Mouse (Mus musculus) limb, embryonic 14.5 days (tissue): Measurements from ENCODE around the gene Dcaf17. TPM values are rescaled to one million over a fixed set of nuclear protein-coding genes. Genes with fewer than 3 reads are reported as not detected.

Source experiments
- ATAC-seq: fragments of 200-750 bp; cut with Nextera tagmentation; 2 replicates; pipeline ENCODE4 v1.8.0; 2017; ENCODE audit warnings: low read depth, moderate number of reproducible peaks, moderate TSS enrichment; ENCODE audit not compliant: low FRiP score
- DNase-seq: peaks from one replicate; pipeline ENCODE4 v3.0.0-alpha.2; 2015; ENCODE audit warnings: low spot score
- H3K27ac ChIP-seq: fragments of 300-500 bp; sonication (generic); replicated peaks from 2 replicates; pipeline ENCODE4 v1.5.1; 2014; ENCODE audit warnings: low read depth, mild to moderate bottlenecking, low read length, moderate library complexity, mixed read lengths
- H3K27me3 ChIP-seq: fragments of 300-500 bp; sonication (generic); 2 replicates; pipeline ENCODE4 v1.6.1; 2014; ENCODE audit warnings: low read length, mixed read lengths; ENCODE audit not compliant: control insufficient read depth, insufficient read depth
- H3K36me3 ChIP-seq: fragments of 300-500 bp; sonication (generic); 2 replicates; pipeline ENCODE4 v1.6.1; 2014; ENCODE audit warnings: mild to moderate bottlenecking, low read length, moderate library complexity, mixed read lengths; ENCODE audit not compliant: control insufficient read depth, insufficient read depth
- H3K4me1 ChIP-seq: fragments of 300-500 bp; sonication (generic); 2 replicates; pipeline ENCODE4 v1.6.1; 2014; ENCODE audit warnings: antibody characterized with exemption, low read length, mixed read lengths; ENCODE audit not compliant: control insufficient read depth, insufficient read depth
- H3K4me2 ChIP-seq: fragments of 300-500 bp; sonication (generic); replicated peaks from 2 replicates; pipeline ENCODE4 v1.6.1; 2014; ENCODE audit warnings: low read depth, mild to moderate bottlenecking, low read length, moderate library complexity; ENCODE audit not compliant: severe bottlenecking
- H3K4me3 ChIP-seq: fragments of 300-500 bp; sonication (generic); replicated peaks from 2 replicates; pipeline ENCODE4 v1.5.1; 2014; ENCODE audit warnings: low read length
- H3K9ac ChIP-seq: fragments of 300-500 bp; sonication (generic); 2 replicates; pipeline ENCODE4 v1.6.1; 2014; ENCODE audit warnings: mild to moderate bottlenecking, low read depth, low read length, moderate library complexity; ENCODE audit not compliant: severe bottlenecking
- H3K9me3 ChIP-seq: fragments of 300-500 bp; sonication (generic); 2 replicates; pipeline ENCODE4 v1.6.1; 2016; ENCODE audit warnings: low read length; ENCODE audit not compliant: control insufficient read depth
- POLR2A ChIP-seq: fragments of 200-500 bp; IDR thresholded peaks from 2 replicates; pipeline ENCODE4 v1.8.0; 2012; ENCODE audit warnings: inconsistent platforms, mild to moderate bottlenecking, moderate library complexity, borderline replicate concordance; ENCODE audit not compliant: insufficient read depth, insufficient read length; ENCODE audit errors: extremely low read depth
- WGBS: fragments of 180-500 bp; shearing (Covaris S2); extraction: QIAGEN DNeasy Blood & Tissue Kit; methylation state at CpG from one replicate; pipeline ENCODE4 v1.1.7; 2014; 5-methylcytosine and 5-hydroxymethylcytosine counted together
- polyA plus RNA-seq, 2 experiments: library from polyadenylated mRNA; depleted of rRNA in 1 of 2; stranded (reverse) in 1 of 2; unstranded in 1 of 2; fragments of >200 nt; fragmentation: Nextera tagmentation in 1 of 2; extraction: Ambion mirVana in 1 of 2; gene quantifications; 2 replicates each; pipeline versions ENCODE4 v1.2.1 to v1.2.3; 2012 to 2014

Gene Dcaf17
- polyA plus RNA-seq, 2 experiments, result 7.2 to 26.0 TPM

DNA sequence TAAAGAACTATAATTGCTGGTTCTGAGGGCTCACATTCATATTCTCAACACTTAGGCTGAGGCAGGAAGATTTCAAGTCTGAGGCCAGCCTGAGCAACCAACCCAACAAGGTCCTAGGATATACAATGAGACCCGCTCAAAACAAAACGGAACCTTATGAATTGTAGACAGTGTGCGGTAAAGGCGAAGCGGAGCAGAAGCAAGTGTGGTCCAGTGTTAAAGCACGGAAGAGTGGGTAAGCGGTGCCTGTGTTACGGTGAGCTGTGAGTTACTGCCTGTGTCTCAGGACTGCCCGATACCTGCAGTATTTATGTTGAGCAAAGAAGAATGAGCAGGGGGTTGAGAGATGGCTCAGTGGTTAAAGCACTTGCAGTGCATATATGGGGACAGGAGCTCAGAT is 27.5 kb upstream of the Dcaf17 start:
- Histone ChIP-seq H3K36me3 (no peaks in the 10 kb centered on the region), H3K4me3 (no peak overlapping the region), H3K9ac (no peak overlapping the region), H3K4me2 (no peak overlapping the region), H3K27me3 (no peaks in the 10 kb centered on the region), H3K9me3 (no peaks in the 10 kb centered on the region), H3K27ac (no peak overlapping the region), H3K4me1 (peaks cover 16% of the 10 kb centered on the region)
- WGBS, result 98% methylated on average over 9 of the region's 9 CpGs
- TF ChIP-seq POLR2A, result no peak
- ATAC-seq (no peak), DNase-seq (no peak)

DNA sequence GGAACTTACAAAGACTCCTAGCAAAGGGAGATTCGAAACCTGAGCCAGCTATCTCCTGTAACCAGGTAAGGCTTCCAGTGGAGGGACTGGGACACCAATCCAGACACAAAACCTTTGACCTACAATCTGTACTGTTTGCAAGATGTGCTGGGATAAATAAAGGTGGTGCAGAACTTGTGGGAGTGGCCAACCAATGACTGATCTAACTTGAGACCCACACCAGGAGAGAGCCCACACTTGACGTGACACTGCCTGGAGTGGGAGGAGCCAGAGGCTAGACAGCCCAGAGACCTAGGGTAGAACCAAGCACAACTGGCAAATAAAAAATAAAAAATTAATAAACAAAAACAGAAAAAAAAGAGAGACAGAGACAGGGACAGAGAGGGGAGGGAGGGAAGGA is 24.5 kb upstream of the Dcaf17 start:
- DNase-seq, result no peak
- no peaks in the 10 kb centered on the region for H3K9me3 ChIP-seq
- H3K27ac ChIP-seq, result no peak overlapping the region
- no peaks in the 10 kb centered on the region for H3K36me3 ChIP-seq
- peaks cover 11% of the 10 kb centered on the region for H3K4me1 ChIP-seq
- no peak for ATAC-seq
- no peak overlapping the region for H3K4me3 ChIP-seq
- H3K4me2 ChIP-seq, result no peak overlapping the region
- WGBS, result 80% methylated on average over 2 of the region's 2 CpGs
- no peak for TF ChIP-seq POLR2A
- H3K27me3 ChIP-seq, result no peaks in the 10 kb centered on the region
- H3K9ac ChIP-seq, result no peak overlapping the region

DNA sequence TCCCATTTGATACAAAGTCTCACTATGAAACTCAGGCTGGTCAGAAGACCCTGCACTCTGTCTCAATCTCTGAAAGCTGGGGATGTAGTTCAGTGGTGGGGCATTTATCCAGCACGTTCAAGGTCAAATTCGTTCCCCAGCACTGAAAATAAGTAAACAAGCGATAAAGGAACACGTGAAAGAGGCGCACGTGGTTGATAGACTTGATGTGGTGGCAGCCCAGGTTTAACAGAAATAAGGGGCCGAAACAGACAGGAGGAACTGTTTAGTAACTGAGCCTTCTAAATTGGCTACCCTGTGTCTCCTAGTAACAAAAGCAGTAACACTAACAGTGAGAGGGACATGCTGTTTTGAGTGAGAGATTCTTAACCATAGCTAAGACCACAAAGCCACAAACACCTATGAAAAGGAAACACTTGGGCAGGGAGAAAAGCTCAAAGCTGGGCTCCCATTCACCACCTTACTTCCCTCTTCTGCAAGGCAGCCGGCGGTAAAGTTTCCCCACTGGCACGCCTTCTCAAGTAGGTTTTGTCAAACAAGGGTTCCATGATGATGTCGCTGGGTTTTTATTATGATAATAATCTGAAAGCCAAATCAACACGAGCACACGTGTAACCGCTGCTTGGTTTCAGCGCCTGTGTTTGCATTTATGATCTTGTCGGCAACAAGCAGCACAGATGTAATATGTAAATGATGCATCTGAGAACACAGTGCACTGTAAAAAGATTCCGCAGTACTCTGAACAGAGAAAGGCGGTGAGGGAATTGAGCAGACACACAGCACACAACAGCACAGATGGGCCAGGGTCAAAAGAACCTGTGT is 22.9 kb upstream of the Dcaf17 start:
- Histone ChIP-seq H3K4me1 (peaks cover 5% of the 10 kb centered on the region; the same call in 1 of the 2 replicates), H3K36me3 (no peaks in the 10 kb centered on the region), H3K9ac (no peak overlapping the region), H3K27me3 (no peaks in the 10 kb centered on the region), H3K27ac (no peak overlapping the region), H3K9me3 (no peaks in the 10 kb centered on the region), H3K4me3 (no peak overlapping the region), H3K4me2 (no peak overlapping the region; the same call in 1 of the 2 replicates)
- DNase-seq, result no peak
- TF ChIP-seq POLR2A, result no peak
- WGBS, result 62% methylated on average over 18 of the region's 18 CpGs
- no peak for ATAC-seq

DNA sequence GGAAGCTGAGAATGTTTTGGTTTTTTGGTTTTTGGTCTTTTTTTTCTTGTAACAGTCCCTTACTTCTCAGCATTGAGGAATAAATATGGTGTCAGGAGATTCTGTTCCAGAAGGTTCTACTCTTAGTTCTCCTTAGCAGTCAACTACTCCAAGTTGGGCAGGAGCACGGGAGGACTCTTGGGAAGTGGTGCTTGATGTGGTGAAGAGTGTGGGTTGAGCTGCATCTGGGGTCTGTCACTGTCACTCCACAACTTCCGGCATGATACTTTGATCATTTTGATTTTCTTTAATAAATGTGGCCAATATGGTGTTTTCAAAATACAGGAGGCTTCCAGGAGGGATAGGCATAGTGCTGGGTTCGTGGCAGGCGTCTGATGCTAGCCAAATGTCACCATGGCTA is 22.1 kb upstream of the Dcaf17 start:
- Histone ChIP-seq H3K27ac (no peak overlapping the region), H3K4me2 (no peak overlapping the region), H3K9ac (no peak overlapping the region), H3K27me3 (no peaks in the 10 kb centered on the region), H3K9me3 (no peaks in the 10 kb centered on the region), H3K4me1 (peaks cover 5% of the 10 kb centered on the region; the same call in 1 of the 2 replicates), H3K36me3 (no peaks in the 10 kb centered on the region), H3K4me3 (no peak overlapping the region)
- no peak for ATAC-seq
- DNase-seq, result no peak
- no peak for TF ChIP-seq POLR2A
- 69% methylated on average over 4 of the region's 4 CpGs for WGBS

DNA sequence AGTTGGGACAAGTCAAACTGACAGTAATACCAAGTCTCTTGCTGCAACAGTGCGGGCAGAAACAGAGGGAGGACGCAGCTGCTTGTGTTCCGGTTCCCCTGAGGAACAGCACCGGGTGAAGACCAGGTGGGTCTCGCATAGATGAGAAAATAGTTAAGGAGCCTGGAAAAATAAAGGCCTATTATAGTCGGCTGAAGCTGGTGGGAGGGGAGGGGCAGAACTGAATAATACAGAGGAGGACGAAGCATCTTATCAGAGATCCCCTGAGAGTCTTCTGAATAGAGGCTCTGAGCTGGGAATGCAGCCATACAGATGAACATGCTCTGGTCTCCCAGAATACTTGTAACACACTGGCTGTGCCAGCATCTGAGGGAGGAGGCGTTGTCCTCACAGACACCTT is 21.1 kb upstream of the Dcaf17 start:
- DNase-seq (no peak), ATAC-seq (no peak)
- Histone ChIP-seq H3K4me1 (peaks cover 5% of the 10 kb centered on the region; the same call in 1 of the 2 replicates), H3K36me3 (no peaks in the 10 kb centered on the region), H3K9me3 (no peaks in the 10 kb centered on the region), H3K4me3 (no peak overlapping the region), H3K9ac (no peak overlapping the region), H3K4me2 (no peak overlapping the region), H3K27me3 (no peaks in the 10 kb centered on the region), H3K27ac (no peak overlapping the region)
- TF ChIP-seq POLR2A, result no peak
- WGBS, result 64% methylated on average over 8 of the region's 8 CpGs
